Mouse (Mus musculus) right cerebral cortex, adult 18-20 months (tissue): ENCODE results near the gene Nccrp1.
"Not testable (repeated sequence)": the region's sequence is repeated elsewhere in the genome, so short reads cannot be mapped to it uniquely, and the experiment has no call there.

ENCODE experiments used
- DNase-seq: peaks from one replicate; pipeline ENCODE4 v3.0.0; 2022; ENCODE audit warnings: mixed read lengths

Gene Nccrp1

DNA sequence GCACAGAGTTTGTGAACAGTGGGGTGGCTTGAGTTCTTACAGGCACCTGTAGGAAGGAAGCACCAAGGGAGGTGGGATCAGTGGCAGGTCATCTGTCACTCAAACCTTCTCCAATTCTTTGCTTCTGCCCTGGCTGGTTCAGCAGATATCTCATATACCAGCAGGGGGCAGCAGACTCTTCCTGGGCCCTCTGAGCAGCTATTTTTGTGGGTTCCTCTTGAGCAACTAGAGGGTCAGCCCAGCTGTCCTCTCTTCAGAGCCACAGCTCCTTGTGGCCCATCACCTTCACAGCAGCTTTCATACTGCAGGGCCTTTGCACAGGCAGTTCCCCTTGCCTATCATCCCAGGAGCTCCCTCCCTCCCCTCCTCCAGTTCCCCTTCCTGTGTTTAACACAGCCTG, 21.2 kb upstream of the Nccrp1 start:
- DNase-seq = peak; percentile 66

- DNase-seq = no peak
These were observed 20.5 kb upstream of the Nccrp1 start for GRCm38 (mm10) chr7:28567539-28567938.

- no peak for DNase-seq
These were observed 18.4 kb upstream of the Nccrp1 start for GRCm38 (mm10) chr7:28565407-28565806.

DNA sequence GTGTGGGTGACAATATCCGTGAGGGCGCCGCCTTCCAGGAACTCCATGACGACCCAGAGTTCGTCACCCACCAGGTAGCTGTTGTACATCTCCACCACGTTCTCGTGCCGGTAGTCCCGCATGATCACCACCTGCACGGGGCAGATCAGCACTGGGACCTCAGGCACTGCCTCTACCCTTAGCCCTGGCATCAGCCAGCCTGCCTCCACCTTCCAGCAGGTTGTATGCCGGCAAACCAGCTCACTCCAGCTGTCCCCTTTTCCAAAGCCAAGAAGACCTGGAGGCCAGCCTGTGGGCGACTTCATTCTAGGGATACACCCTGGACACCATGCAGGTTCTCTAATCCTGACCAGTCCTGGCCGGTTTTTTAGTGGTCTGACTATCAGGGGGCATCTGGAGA, 15.9 kb upstream of the Nccrp1 start:
- no peak for DNase-seq

- no peak for DNase-seq
These were observed 15.3 kb upstream of the Nccrp1 start for GRCm38 (mm10) chr7:28562371-28562770.

GRCm38 (mm10) chr7:28561967-28562366, 14.9 kb upstream of the Nccrp1 start:
- DNase-seq = no peak

DNA sequence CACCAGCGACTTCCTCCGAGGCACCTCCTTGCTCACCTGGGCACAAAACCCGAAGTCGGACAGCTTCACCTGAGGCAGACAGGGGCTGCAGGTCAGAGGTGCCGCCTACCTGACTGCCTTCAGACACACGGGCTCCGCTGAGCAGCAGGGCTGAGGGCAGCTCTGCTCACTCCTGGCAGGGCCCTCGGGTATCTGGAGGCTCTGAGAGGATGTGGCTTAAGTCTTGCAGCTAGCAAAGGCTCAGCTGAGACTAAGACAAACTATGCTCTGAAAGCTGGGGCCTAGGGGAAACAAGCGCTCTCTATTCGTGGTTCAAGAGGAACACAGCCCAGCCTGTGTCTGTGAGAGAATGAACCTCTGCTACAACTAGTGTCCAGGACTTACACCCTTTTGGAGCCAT, 13.8 kb upstream of the Nccrp1 start:
- no peak for DNase-seq

- no peak for DNase-seq
These were observed 11.4 kb upstream of the Nccrp1 start for GRCm38 (mm10) chr7:28558486-28558885.

- DNase-seq = no peak
These were observed 10.7 kb upstream of the Nccrp1 start for GRCm38 (mm10) chr7:28557708-28558107.

GRCm38 (mm10) chr7:28557069-28557468, 10.0 kb upstream of the Nccrp1 start:
- no peak for DNase-seq

DNA sequence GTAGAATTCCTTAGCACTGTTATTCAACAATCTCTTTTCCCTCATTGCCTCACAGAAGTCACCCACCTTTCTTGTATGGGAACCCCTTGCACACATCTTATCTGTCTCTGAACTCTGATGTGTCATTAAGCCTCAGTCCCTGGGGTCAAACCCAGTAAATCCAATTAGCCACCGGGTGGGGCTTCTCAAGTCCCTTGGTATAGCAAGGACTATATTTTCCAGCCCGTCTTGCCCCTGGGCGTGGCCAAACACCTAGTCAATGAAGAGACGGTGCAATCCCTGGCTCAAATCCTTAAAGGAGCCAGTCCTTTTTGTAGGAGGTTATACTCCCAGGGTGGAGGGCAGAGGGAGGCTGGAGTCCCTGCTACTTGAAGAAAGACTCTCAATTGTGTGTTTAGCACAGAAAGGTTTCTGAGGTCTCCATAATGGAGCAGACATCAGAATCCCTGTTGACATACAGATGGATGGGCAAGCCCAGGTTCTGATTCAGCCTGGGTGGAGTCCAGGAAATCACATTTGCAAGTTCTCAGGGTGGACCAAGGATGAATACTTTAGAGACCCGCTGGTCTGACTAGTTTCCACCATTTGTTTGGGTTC, 9.0 kb upstream of the Nccrp1 start:
- no peak for DNase-seq

DNA sequence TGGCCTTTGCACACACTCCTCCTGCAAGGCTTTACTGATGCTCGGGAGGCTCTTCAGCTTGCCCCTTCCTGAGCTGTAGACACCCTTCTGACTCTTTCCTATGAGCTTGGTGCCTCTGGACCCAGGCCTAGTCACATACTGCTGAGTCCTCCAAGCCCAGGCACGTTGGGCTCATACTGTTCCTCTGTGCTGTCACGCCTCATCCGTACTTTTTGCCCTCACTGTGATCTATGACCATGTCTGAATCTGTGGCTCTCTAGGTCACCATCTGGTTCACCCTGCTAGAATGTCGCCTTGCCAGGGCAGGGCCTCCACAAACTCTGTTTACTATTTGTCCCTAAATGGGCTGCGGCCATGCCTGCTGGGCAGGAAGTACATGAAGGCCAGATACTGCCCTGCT, 6.0 kb upstream of the Nccrp1 start:
- no peak for DNase-seq

DNA sequence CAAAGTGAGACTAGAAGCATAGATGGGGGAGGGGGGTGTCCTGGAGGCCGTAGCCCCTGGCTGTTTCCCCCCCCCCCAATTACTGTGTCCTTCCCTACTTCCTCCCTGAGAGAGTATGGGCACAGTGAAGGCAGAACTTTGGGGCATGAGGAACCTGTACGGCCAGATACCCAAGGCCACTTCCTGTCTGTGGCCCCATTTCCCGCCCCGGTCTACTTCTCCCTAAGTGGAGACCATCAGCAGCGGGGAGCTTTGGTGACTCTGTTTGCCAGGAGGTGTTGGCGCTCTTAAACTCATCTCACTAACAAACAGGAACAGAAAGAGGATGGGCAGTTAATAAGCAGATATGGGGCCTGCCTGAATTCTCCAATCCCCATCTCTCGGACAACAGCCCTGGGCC, 574 bp upstream of the Nccrp1 start:
- DNase-seq = no peak

DNA sequence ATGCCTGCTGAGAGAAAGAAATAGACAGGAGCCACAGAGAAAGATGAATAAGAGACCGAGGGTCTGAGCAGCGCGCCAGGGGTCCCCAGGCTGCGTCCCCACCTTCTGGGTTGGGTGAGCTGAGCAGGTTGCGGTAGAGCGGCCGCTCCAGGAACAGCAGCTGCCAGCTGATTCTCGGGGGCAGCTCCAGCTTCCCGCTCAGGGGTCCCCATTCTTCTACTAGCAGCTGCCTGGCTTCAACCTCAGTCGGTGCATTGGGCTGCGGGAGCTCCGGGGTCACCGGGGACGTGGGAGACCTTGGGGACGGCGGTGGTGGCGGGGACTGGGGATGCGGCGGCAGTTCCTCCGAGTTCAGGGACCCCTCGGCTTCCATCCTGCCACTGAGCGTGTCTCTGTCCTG, 405 bp downstream of the Nccrp1 start:
- no peak for DNase-seq

DNA sequence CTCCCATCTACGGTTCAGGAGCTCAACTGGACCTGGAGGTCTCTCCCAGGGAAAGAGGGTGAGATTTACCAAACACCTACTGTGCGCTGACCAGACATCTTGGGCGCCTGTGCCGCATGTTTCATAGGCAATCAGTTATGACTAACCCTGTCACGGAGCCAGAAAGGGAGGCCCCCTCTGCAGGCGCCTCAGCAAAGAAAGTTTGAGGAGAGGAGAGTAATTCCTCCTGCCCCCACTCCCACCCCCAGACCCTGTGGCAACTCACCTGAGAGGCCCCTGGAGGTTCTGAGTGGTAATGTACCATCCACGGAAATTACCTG, 1.2 kb downstream of the Nccrp1 start:
- no peak for DNase-seq

GRCm38 (mm10) chr7:28545048-28545890, 1.8 kb downstream of the Nccrp1 start:
- DNase-seq = no peak

GRCm38 (mm10) chr7:28544051-28544601, 2.9 kb downstream of the Nccrp1 start:
- DNase-seq = no peak

DNA sequence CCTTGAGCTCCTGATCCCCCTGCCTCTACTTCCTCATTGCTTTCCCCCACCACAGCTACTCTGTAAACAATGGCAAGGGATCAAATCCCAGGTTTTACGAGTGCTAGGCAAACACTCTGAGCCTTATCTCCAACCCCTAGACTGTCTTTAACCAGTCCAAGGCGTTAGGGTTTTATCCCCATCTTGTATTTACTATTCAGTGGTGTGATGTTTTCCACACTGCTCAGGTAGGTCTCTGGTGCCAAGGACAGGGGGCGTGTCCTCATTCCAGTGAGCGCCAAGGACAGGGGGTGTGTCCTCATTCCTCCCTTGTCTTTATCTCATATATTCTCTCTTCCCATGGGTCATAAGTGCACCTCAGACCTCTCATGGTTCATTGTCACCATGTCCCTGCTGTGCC, 6.5 kb downstream of the Nccrp1 start, which contains the start of gene Sycn:
TSS of gene Sycn (plus strand) at position 360 of the 400 bp plus-strand sequence.
- no peak for DNase-seq

DNA sequence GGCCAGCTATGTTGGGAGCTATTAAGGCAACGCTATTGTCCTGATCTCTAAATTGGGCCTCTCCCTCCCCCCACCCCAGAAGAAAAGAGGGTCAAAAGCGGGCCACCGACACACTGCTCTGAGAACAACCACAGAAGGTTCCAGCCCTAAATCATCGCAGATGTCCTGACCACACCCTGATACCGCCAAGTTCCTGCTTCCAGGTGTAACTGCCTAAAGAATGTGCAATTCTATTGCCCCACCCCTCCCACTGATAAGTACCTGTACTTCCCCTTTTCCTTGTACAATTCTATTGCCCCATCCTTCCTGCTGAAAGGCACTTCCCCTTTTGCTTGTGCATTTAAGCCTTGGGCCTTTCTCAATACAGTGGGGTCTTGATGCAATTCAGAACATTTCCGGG, 8.2 kb downstream of the Nccrp1 start:
- DNase-seq = not testable (repeated sequence)

DNA sequence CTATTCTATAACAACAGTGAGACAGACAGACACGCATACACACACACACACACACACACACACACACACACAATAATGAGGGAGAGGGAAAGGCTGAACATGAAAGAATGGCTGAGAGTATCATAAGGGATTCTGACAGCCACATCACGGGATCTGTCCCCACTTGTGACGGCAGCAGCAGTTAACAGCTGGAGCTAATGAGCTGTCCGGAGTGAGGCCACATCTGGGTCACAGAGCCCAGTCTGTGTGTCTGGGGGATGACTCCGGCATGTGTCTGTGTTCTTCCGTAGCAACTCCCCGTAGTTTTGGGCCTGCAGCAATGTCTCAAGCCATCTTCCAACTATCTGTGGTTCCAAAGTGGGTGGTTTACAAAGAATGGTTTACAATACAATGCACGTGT, 15.0 kb downstream of the Nccrp1 start:
- no peak for DNase-seq

GRCm38 (mm10) chr7:28527922-28528719, 18.9 kb downstream of the Nccrp1 start:
- DNase-seq = peak; percentile 48

- not testable (repeated sequence) for DNase-seq
These were observed 24.5 kb downstream of the Nccrp1 start, which contains the start of gene Ifnl3 for GRCm38 (mm10) chr7:28522536-28522935. TSS of gene Ifnl3 (plus strand) at chr7:28522836.

DNA sequence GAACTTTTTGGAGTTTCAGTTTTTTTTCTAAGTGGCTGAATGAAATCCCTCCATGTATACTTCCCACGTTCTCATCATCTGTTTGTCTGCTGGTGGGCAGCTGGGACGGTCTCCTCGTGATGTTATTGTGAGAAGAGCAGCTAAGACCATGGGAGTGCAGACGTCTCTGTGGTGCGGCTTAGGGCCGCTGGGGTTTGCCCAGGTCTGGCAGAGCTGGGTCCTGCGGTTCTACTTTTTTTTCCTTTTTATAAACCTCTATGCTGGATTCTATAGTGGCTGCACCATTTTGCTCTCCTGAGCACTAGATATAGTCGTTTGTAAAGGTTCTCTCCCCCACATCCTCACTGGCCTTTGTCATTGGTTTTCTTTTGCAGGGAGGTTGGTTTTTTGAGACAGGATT, 35.6 kb downstream of the Nccrp1 start:
- no peak for DNase-seq
